Mouse (Mus musculus): ENCODE data around the gene Gbx2. TPM values are rescaled to one million over a fixed set of nuclear protein-coding genes. Genes with fewer than 3 reads are reported as not detected.

The Gbx2 gene
- polyA plus RNA-seq, 1 experiment from 2014 or later: 30.5 TPM

GRCm38 (mm10) chr1:89933786-89934185 is 2.8 kb upstream of the Gbx2 start:
- Histone ChIP-seq H3K27ac (replicated peaks) (0 out of 2 replicates have a peak overlapping the region, but pooled peaks have one; percentile 1), H3K4me3 (replicated peaks) (0 out of 2 replicates have a peak overlapping the region, but pooled peaks have one; percentile 2)

GRCm38 (mm10) chr1:89933028-89933427 is 2.0 kb upstream of the Gbx2 start:
- WGBS: 11% methylated on average over 6 of the region's 6 CpGs
- H3K4me2 ChIP-seq: peak overlapping the region; percentile 85
- H3K9ac ChIP-seq (replicated peaks): no peak overlapping the region

More at GRCm38 (mm10) chr1:89933786-89934185, 2.8 kb upstream of the Gbx2 start:
- Histone ChIP-seq H3K9me3 (replicated peaks) (no peaks in the 10 kb centered on the region), H3K9ac (replicated peaks) (no peak overlapping the region), H3K4me2 (peak overlapping the region; percentile 17), H3K27me3 (replicated peaks) (peaks cover 68% of the 10 kb centered on the region), H3K4me1 (peaks cover 54% of the 10 kb centered on the region), H3K36me3 (no peaks in the 10 kb centered on the region)
- ATAC-seq (ENCODE audit: low FRiP score): no peak
- 2% methylated on average over 21 of the region's 21 CpGs for WGBS

GRCm38 (mm10) chr1:89932616-89933015 is 1.6 kb upstream of the Gbx2 start:
- H3K27ac ChIP-seq (replicated peaks): no peak overlapping the region; the same call in 1 of the 2 replicates
- ATAC-seq (ENCODE audit: low FRiP score): no peak
- H3K4me1 ChIP-seq: peaks cover 59% of the 10 kb centered on the region
- no peaks in the 10 kb centered on the region for H3K36me3 ChIP-seq
- H3K9ac ChIP-seq (replicated peaks): no peak overlapping the region
- H3K4me2 ChIP-seq: peak overlapping the region; percentile 85
- H3K27me3 ChIP-seq (replicated peaks): peaks cover 69% of the 10 kb centered on the region
- no peaks in the 10 kb centered on the region for H3K9me3 ChIP-seq (replicated peaks)
- WGBS: 3% methylated on average over 16 of the region's 16 CpGs
- peak overlapping the region; percentile 49; the same call in 1 of the 2 replicates for H3K4me3 ChIP-seq (replicated peaks)

More at GRCm38 (mm10) chr1:89933028-89933427, 2.0 kb upstream of the Gbx2 start:
- H3K36me3 ChIP-seq: no peaks in the 10 kb centered on the region
- peaks cover 68% of the 10 kb centered on the region for H3K27me3 ChIP-seq (replicated peaks)
- no peak overlapping the region for H3K27ac ChIP-seq (replicated peaks)
- ATAC-seq (ENCODE audit: low FRiP score): no peak
- H3K9me3 ChIP-seq (replicated peaks): no peaks in the 10 kb centered on the region
- peaks cover 58% of the 10 kb centered on the region for H3K4me1 ChIP-seq
- 0 out of 2 replicates have a peak overlapping the region, but pooled peaks have one; percentile 49 for H3K4me3 ChIP-seq (replicated peaks)

GRCm38 (mm10) chr1:89932021-89932423 is 1.0 kb upstream of the Gbx2 start:
- H3K9ac ChIP-seq (replicated peaks): 0 out of 2 replicates have a peak overlapping the region, but pooled peaks have one; percentile 30
- 3% methylated on average over 19 of the region's 19 CpGs for WGBS
- no peak overlapping the region; the same call in 1 of the 2 replicates for H3K27ac ChIP-seq (replicated peaks)
- H3K27me3 ChIP-seq (replicated peaks): peaks cover 68% of the 10 kb centered on the region
- peak overlapping the region; percentile 85 for H3K4me2 ChIP-seq
- peaks cover 65% of the 10 kb centered on the region for H3K4me1 ChIP-seq
- H3K4me3 ChIP-seq (replicated peaks): peak overlapping the region; percentile 49
- no peaks in the 10 kb centered on the region for H3K36me3 ChIP-seq
- ATAC-seq (ENCODE audit: low FRiP score): no peak
- H3K9me3 ChIP-seq (replicated peaks): no peaks in the 10 kb centered on the region

GRCm38 (mm10) chr1:89930551-89930950 is 428 bp downstream of the Gbx2 start:
- ATAC-seq (ENCODE audit: low FRiP score): peak; percentile 21; the same call in 1 of the 2 replicates
- Histone ChIP-seq H3K4me1 (peaks cover 70% of the 10 kb centered on the region), H3K27me3 (replicated peaks) (peaks cover 57% of the 10 kb centered on the region), H3K9me3 (replicated peaks) (no peaks in the 10 kb centered on the region), H3K36me3 (no peaks in the 10 kb centered on the region), H3K27ac (replicated peaks) (peak overlapping the region; percentile 62), H3K4me3 (replicated peaks) (peak overlapping the region; percentile 49), H3K9ac (replicated peaks) (peak overlapping the region; percentile 62), H3K4me2 (peak overlapping the region; percentile 85)
- WGBS: 0% methylated on average over 40 of the region's 45 CpGs

- H3K4me2 ChIP-seq: peak overlapping the region; percentile 85
- H3K9ac ChIP-seq (replicated peaks): peak overlapping the region; percentile 62
- no peaks in the 10 kb centered on the region for H3K36me3 ChIP-seq
- H3K27ac ChIP-seq (replicated peaks): peak overlapping the region; percentile 62
- peak; percentile 8; the same call in 1 of the 2 replicates for ATAC-seq (ENCODE audit: low FRiP score)
- peak overlapping the region; percentile 49 for H3K4me3 ChIP-seq (replicated peaks)
- peaks cover 57% of the 10 kb centered on the region for H3K27me3 ChIP-seq (replicated peaks)
- H3K9me3 ChIP-seq (replicated peaks): no peaks in the 10 kb centered on the region
- H3K4me1 ChIP-seq: peaks cover 71% of the 10 kb centered on the region
- 1% methylated on average over 53 of the region's 55 CpGs for WGBS
These were observed 1.1 kb downstream of the Gbx2 start for GRCm38 (mm10) chr1:89929721-89930505.

- Histone ChIP-seq H3K27me3 (replicated peaks) (peaks cover 57% of the 10 kb centered on the region), H3K36me3 (no peaks in the 10 kb centered on the region), H3K27ac (replicated peaks) (peak overlapping the region; percentile 37; the same call in 1 of the 2 replicates), H3K4me1 (peaks cover 76% of the 10 kb centered on the region), H3K4me3 (replicated peaks) (peak overlapping the region; percentile 49), H3K9ac (replicated peaks) (peak overlapping the region; percentile 15; the same call in 1 of the 2 replicates), H3K4me2 (peak overlapping the region; percentile 85), H3K9me3 (replicated peaks) (no peaks in the 10 kb centered on the region)
- 3% methylated on average over 6 of the region's 6 CpGs for WGBS
- ATAC-seq (ENCODE audit: low FRiP score): no peak
These were observed 1.8 kb downstream of the Gbx2 start for GRCm38 (mm10) chr1:89929181-89929580.

GRCm38 (mm10) chr1:89928676-89929075 is 2.3 kb downstream of the Gbx2 start:
- Histone ChIP-seq H3K4me2 (peak overlapping the region; percentile 85), H3K27ac (replicated peaks) (peak overlapping the region; percentile 37; the same call in 1 of the 2 replicates), H3K27me3 (replicated peaks) (peaks cover 57% of the 10 kb centered on the region), H3K4me1 (peaks cover 75% of the 10 kb centered on the region), H3K9me3 (replicated peaks) (no peaks in the 10 kb centered on the region), H3K9ac (replicated peaks) (peak overlapping the region; percentile 28; the same call in 1 of the 2 replicates), H3K4me3 (replicated peaks) (peak overlapping the region; percentile 49), H3K36me3 (no peaks in the 10 kb centered on the region)
- ATAC-seq (ENCODE audit: low FRiP score): no peak
- WGBS: 8% methylated on average over 25 of the region's 25 CpGs

GRCm38 (mm10) chr1:89927061-89927661 is 3.8 kb downstream of the Gbx2 start:
- no peaks in the 10 kb centered on the region for H3K9me3 ChIP-seq (replicated peaks)

GRCm38 (mm10) chr1:89926583-89927060 is 4.4 kb downstream of the Gbx2 start:
- H3K9ac ChIP-seq (replicated peaks): no peak overlapping the region
- peak overlapping the region; percentile 49 for H3K4me3 ChIP-seq (replicated peaks)
- no peaks in the 10 kb centered on the region for H3K9me3 ChIP-seq (replicated peaks)
- H3K4me2 ChIP-seq: peak overlapping the region; percentile 85
- H3K36me3 ChIP-seq: no peaks in the 10 kb centered on the region
- peaks cover 62% of the 10 kb centered on the region for H3K27me3 ChIP-seq (replicated peaks)
- 12% methylated on average over 9 of the region's 9 CpGs for WGBS
- H3K27ac ChIP-seq (replicated peaks): no peak overlapping the region
- ATAC-seq (ENCODE audit: low FRiP score): no peak
- H3K4me1 ChIP-seq: peaks cover 84% of the 10 kb centered on the region

More at GRCm38 (mm10) chr1:89927061-89927661, 3.8 kb downstream of the Gbx2 start:
- Histone ChIP-seq H3K27me3 (replicated peaks) (peaks cover 61% of the 10 kb centered on the region), H3K4me1 (peaks cover 84% of the 10 kb centered on the region), H3K9ac (replicated peaks) (peak overlapping the region; percentile 18; the same call in 1 of the 2 replicates), H3K27ac (replicated peaks) (peak overlapping the region; percentile 24), H3K4me3 (replicated peaks) (peak overlapping the region; percentile 49), H3K4me2 (peak overlapping the region; percentile 85), H3K36me3 (no peaks in the 10 kb centered on the region)
- no peak for ATAC-seq (ENCODE audit: low FRiP score)
- WGBS: 4% methylated on average over 36 of the region's 36 CpGs

- H3K4me3 ChIP-seq (replicated peaks): no peak overlapping the region
- H3K27ac ChIP-seq (replicated peaks): no peak overlapping the region; the same call in 1 of the 2 replicates
- WGBS: 21% methylated on average over 12 of the region's 12 CpGs
- H3K4me2 ChIP-seq: peak overlapping the region; percentile 85
- no peak overlapping the region for H3K9ac ChIP-seq (replicated peaks)
- H3K27me3 ChIP-seq (replicated peaks): peaks cover 62% of the 10 kb centered on the region
- no peaks in the 10 kb centered on the region for H3K36me3 ChIP-seq
- peaks cover 75% of the 10 kb centered on the region for H3K4me1 ChIP-seq
- H3K9me3 ChIP-seq (replicated peaks): no peaks in the 10 kb centered on the region
- ATAC-seq (ENCODE audit: low FRiP score): no peak
These were observed 5.3 kb downstream of the Gbx2 start for GRCm38 (mm10) chr1:89925501-89926190.

Data from neural tube, embryonic 15.5 days (tissue).